ENCODE assay signal across 21 mouse cellular contexts in the genomic region with DNA sequence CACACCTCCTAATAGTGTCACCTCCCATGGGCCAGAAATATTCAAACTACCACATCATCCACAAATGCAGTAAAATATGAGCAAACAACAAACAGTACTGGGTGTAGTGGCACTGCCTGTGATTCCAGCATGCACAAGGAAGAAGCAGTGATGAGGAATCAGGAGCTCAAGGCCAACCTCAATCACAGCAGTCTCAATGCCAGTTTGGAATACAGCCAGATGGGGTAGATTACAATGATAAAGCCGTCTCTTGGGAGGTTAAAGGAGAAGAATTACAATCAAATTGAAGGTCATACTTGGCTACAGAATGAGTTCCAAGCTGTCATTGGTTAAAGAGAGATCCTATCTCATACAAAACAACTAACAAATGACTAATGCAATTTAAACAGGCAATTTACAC. TPM values are rescaled to one million over a fixed set of nuclear protein-coding genes. Genes with fewer than 3 reads are reported as not detected.
DNase-seq lines count a peak whose midpoint lies in the region; TF ChIP-seq lines count a peak whose summit lies in the region.
"Had no signal": no experiment of that assay in that cellular context is flagged by ENCODE, and none has a peak within 500 bp of the region (broad histone marks: within the 10 kb centered on the region; RNA-seq: fewer than 3 reads in every experiment).

No protein-coding gene starts in this region.

- H3K27me3 ChIP-seq in cerebellum, adult 2 months (ENCODE audit: control insufficient read depth, insufficient read depth, low read length), result no peaks in the 10 kb centered on the region
- H3K27me3 ChIP-seq: embryonic facial prominence, embryonic 15.5 days; heart, embryonic 13.5 days; hindbrain, embryonic 15.5 days had no signal

- no peak overlapping the region for H3K4me3 ChIP-seq in cerebellum, adult 2 months (replicated peaks; ENCODE audit: insufficient read depth, low read depth, low read length)
- H3K4me3 ChIP-seq: embryonic facial prominence, embryonic 15.5 days; erythroblast, embryonic 14.5 days; forebrain, embryonic 10.5 days; heart, embryonic 13.5 days; hindbrain, embryonic 15.5 days had no signal

- H3K4me1 ChIP-seq in cerebellum, adult 2 months (ENCODE audit: control insufficient read depth, insufficient read depth, low read length), result no peaks in the 10 kb centered on the region
- H3K4me1 ChIP-seq: embryonic facial prominence, embryonic 15.5 days; forebrain, embryonic 10.5 days; heart, embryonic 13.5 days; hindbrain, embryonic 15.5 days had no signal

- DNase-seq in ES-CJ7 (ENCODE audit: low read depth, low spot score) (peak; percentile 75), R1 (ENCODE audit: low read depth, low spot score) (peak; percentile 64)
- DNase-seq in adrenal gland, adult 8-10 months, result peak; percentile 57
- DNase-seq in adrenal gland, postnatal 36 days, result peak; percentile 48 to 63
- no peak for DNase-seq in frontal cortex, adult 2 months (ENCODE audit: extremely low spot score in 1 of 2, low spot score in 1 of 2)
- no peak for DNase-seq in thymus, postnatal 36 days
- no peak for DNase-seq in cerebellum, adult 2 months
- DNase-seq: cerebellum, adult 18-20 months; cerebellum, postnatal 10 days; embryo, embryonic 11 days; gastrocnemius, postnatal 25 days; heart, adult 11 months; heart, postnatal 36 days; kidney, adult 9 months had no signal

- TF ChIP-seq POLR2A in cerebellum, adult 2 months (IDR thresholded peaks at IDR 0.05; ENCODE audit: borderline replicate concordance, insufficient read depth, low read length), result no peak

- no peak for TF ChIP-seq CTCF in cerebellum, adult 2 months (IDR thresholded peaks at IDR 0.05; ENCODE audit: borderline replicate concordance, insufficient read depth, low read depth, low read length)

- WGBS in cerebellum, adult 2 months, result 10% methylated on average over 1 of the region's 1 CpGs

- H3K27ac ChIP-seq in cerebellum, adult 2 months (ENCODE audit: insufficient read depth, low read length), result no peak overlapping the region
- H3K27ac ChIP-seq: embryonic facial prominence, embryonic 15.5 days; forebrain, embryonic 10.5 days; heart, embryonic 13.5 days; hindbrain, embryonic 15.5 days had no signal

RNA-seq across cellular contexts. Expression of a gene that starts 52.2 kb away (rescaled TPM):
- total RNA-seq in adrenal gland, adult 8-10 months (2022), result not detected
- not detected for total RNA-seq in adrenal gland, postnatal 36 days (2021)
- not detected in 2 replicates for polyA plus RNA-seq in frontal cortex, adult 2 months (2012; rRNA removed)
- not detected in 2 replicates for polyA plus RNA-seq in cerebellum, adult 2 months (2012; rRNA removed)
- total RNA-seq: gastrocnemius, adult 18-20 months; gastrocnemius, postnatal 25 days; heart, postnatal 36 days had no signal
- polyA plus RNA-seq: C2C12; erythroblast, embryonic 14.5 days had no signal

Comparison
In these comparisons a context has a peak if more than half of its experiments do, and no peak if none do; other contexts are left out.
1. DNase-seq: peak in ES-CJ7 (single experiment), R1 (single experiment), adrenal gland, adult 8-10 months (single experiment) and adrenal gland, postnatal 36 days (2 of 2); none in frontal cortex, adult 2 months (0 of 2), thymus, postnatal 36 days (0 of 2) and cerebellum, adult 2 months (0 of 2).